Mouse (Mus musculus): ENCODE measurements at regions not wholly inside any gene's neighbourhood (a gene's known extent, or its start where the extent isn't known, plus 50 kb on each side); places are given as distances from the start of the nearest gene placed in this dataset.

DNA sequence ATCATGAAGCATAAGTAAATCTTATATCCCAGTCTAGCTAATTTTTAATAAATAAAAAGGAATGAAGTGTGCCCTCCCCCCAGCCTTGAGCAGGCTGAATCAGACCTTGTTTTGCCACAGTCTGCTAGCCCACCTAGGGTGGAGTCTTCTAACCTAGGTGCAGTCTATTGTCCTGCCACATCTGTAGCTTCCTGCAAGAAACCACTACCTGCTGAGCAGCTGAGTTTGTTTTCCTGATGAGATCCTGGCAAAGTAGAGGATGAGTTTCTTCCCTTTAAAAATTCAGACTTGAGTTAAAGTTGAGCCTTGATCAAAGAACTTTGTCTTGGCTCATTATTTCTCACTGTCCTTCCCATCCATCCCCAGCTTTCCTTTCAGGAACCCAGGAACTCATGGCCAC lies 105.9 kb downstream of the B3gnt5 start:
- H3K27ac ChIP-seq (ENCODE audit: insufficient read depth, low read length), result no peak overlapping the region
- TF ChIP-seq POLR2A (IDR thresholded peaks at IDR 0.05; ENCODE audit: low read depth, low read length) (no peak), CTCF (IDR thresholded peaks at IDR 0.05; ENCODE audit: extremely low read depth, insufficient read depth, insufficient read length, insufficient replicate concordance) (no peak)
- no peak overlapping the region for H3K4me3 ChIP-seq (ENCODE audit: extremely low read depth, insufficient read depth, insufficient read length)
- no peak for DNase-seq (ENCODE audit: low read depth in 1 of 2, low spot score in 2 of 2)
- H3K4me1 ChIP-seq (ENCODE audit: control insufficient read depth, insufficient read depth, insufficient read length), result no peaks in the 10 kb centered on the region
- H3K36me3 ChIP-seq (ENCODE audit: control insufficient read depth, insufficient read depth, low read length), result no peaks in the 10 kb centered on the region
- no peaks in the 10 kb centered on the region for H3K27me3 ChIP-seq (ENCODE audit: control insufficient read depth, insufficient read depth, low read length)

DNA sequence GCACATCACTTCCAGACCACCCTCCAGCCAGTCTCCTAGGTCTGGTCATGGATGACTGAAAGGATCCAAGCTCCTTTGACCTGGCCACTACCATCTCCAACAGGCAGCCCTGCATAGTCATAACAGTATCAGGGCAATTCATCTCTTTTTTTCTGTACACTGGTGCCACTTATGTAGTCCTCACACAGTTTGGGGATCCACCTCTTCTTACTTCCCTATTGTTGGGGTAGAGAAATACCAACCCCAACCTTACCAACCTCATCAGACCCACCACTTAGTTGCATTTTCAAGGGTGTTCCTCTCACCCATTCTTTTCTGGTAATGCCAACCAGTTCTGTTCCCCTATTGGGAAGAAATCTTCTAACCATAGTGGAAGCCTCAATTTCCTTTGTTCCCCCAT lies 109.4 kb downstream of the B3gnt5 start:
- no peak overlapping the region for H3K4me3 ChIP-seq (ENCODE audit: extremely low read depth, insufficient read depth, insufficient read length)
- TF ChIP-seq CTCF (IDR thresholded peaks at IDR 0.05; ENCODE audit: extremely low read depth, insufficient read depth, insufficient read length, insufficient replicate concordance) (no peak), POLR2A (IDR thresholded peaks at IDR 0.05; ENCODE audit: low read depth, low read length) (no peak)
- no peaks in the 10 kb centered on the region for H3K36me3 ChIP-seq (ENCODE audit: control insufficient read depth, insufficient read depth, low read length)
- H3K27ac ChIP-seq (ENCODE audit: insufficient read depth, low read length), result no peak overlapping the region
- no peak for DNase-seq (ENCODE audit: low read depth in 1 of 2, low spot score in 2 of 2)
- H3K4me1 ChIP-seq (ENCODE audit: control insufficient read depth, insufficient read depth, insufficient read length), result no peaks in the 10 kb centered on the region
- no peaks in the 10 kb centered on the region for H3K27me3 ChIP-seq (ENCODE audit: control insufficient read depth, insufficient read depth, low read length)

DNA sequence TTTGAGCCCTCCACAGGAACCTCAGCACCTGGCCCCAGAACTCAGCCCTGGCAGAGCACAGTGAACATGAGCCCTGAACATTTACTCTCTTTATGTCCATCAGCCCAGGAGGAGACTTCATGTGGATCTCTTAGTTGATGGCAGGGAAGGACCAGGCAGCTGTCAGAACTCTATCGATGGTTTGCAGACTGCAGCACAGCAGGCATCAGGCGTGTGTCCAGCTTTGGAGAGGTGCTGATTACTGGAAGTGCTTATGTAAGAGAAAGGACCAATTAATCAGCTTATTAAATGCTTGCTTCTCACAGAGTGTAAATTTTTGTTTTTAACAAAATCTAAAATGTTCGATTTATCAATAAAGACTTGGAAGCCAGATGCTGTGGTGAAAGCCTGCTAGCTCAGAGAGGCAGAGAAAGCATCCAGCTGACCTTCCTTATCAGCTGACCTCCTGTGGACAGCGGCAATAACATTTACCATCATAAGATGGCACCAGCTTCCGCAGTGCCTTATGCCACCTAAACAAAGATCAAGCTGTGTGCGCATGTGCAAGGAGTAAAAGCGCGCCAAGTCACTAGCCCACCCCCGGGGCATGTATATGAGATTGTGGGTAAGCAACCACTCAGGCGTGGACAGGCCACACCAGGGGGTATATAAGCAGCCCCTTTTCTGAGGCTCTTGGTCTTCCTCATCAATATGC lies 105.8 kb downstream of the Klhl6 start:
- H3K27ac ChIP-seq (ENCODE audit: insufficient read depth, low read length), result no peak overlapping the region
- no peak for DNase-seq (ENCODE audit: low read depth in 1 of 2, low spot score in 2 of 2)
- 89% methylated on average over 10 of the region's 10 CpGs for WGBS
- TF ChIP-seq POLR2A (IDR thresholded peaks at IDR 0.05; ENCODE audit: low read depth, low read length) (no peak), CTCF (IDR thresholded peaks at IDR 0.05; ENCODE audit: extremely low read depth, insufficient read depth, insufficient read length, insufficient replicate concordance) (no peak)
- H3K36me3 ChIP-seq (ENCODE audit: control insufficient read depth, insufficient read depth, low read length), result no peaks in the 10 kb centered on the region
- H3K27me3 ChIP-seq (ENCODE audit: control insufficient read depth, insufficient read depth, low read length), result no peaks in the 10 kb centered on the region
- no peak overlapping the region for H3K4me3 ChIP-seq (ENCODE audit: extremely low read depth, insufficient read depth, insufficient read length)
- no peaks in the 10 kb centered on the region for H3K4me1 ChIP-seq (ENCODE audit: control insufficient read depth, insufficient read depth, insufficient read length)

DNA sequence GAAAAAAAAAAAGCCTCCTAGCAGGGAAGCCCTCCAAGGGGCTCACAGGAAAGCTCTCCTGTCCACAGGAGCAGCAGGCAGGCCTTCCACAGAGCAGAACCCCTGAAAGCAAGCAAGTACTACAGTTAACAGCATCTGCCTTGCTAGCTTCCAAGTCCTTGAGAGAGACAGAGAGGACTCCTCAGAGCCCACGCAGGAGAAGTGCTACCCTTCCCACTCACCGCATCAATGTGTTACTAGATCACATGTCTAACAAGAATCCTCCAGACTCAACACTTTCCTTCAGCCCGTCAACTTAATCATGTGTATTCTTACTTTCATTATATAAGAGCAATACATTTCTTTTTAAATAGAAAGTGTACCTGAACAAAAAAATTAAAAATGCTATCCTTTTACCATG lies 99.9 kb downstream of the Klhl6 start:
- Histone ChIP-seq H3K27me3 (ENCODE audit: control insufficient read depth, insufficient read depth, low read length) (no peaks in the 10 kb centered on the region), H3K27ac (ENCODE audit: insufficient read depth, low read length) (no peak overlapping the region), H3K36me3 (ENCODE audit: control insufficient read depth, insufficient read depth, low read length) (no peaks in the 10 kb centered on the region), H3K4me1 (ENCODE audit: control insufficient read depth, insufficient read depth, insufficient read length) (no peaks in the 10 kb centered on the region), H3K4me3 (ENCODE audit: extremely low read depth, insufficient read depth, insufficient read length) (no peak overlapping the region)
- no peak for DNase-seq (ENCODE audit: low read depth in 1 of 2, low spot score in 2 of 2)
- WGBS, result 71% methylated on average over 3 of the region's 3 CpGs
- no peak for TF ChIP-seq POLR2A (IDR thresholded peaks at IDR 0.05; ENCODE audit: low read depth, low read length)
- no peak for TF ChIP-seq CTCF (IDR thresholded peaks at IDR 0.05; ENCODE audit: extremely low read depth, insufficient read depth, insufficient read length, insufficient replicate concordance)

DNA sequence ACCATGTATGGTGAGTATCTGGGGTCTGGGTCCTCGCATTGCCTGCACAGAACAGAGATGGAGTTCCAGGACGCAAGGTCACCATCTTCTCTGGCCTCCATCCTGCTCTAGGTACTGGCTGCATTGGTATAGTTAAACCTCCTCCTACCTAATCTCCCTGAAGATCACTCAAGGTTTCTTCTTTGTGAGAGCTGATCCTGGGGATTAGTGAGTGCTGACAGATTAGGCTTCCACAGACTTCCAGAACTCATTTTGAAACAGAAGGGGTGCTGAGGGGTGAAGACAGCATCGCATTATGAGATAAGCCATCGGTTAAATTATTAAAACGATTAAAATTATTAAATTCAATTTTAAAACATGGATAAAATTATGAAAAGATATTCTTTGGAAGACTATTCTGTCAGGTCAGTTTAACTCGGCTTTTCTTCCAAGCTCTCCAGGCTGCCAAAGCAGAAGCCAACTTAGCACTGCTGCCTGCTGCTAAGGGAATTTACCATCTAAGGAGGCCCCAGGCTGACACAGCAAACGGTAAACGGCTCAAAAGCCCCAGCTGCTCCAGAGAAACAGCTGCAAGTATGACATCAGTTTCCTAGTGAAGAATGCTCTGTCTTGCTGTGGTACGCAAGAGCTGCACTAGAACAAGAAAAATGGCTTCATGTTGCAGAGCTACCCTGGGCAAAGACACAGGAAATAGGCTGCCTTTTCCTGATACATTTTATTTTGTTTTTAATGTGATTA lies 98.9 kb downstream of the Klhl6 start:
- no peak for DNase-seq (ENCODE audit: low read depth in 1 of 2, low spot score in 2 of 2)
- WGBS, result 48% methylated on average over 9 of the region's 9 CpGs
- no peak overlapping the region for H3K4me3 ChIP-seq (ENCODE audit: extremely low read depth, insufficient read depth, insufficient read length)
- H3K36me3 ChIP-seq (ENCODE audit: control insufficient read depth, insufficient read depth, low read length), result no peaks in the 10 kb centered on the region
- no peaks in the 10 kb centered on the region for H3K27me3 ChIP-seq (ENCODE audit: control insufficient read depth, insufficient read depth, low read length)
- no peak overlapping the region for H3K27ac ChIP-seq (ENCODE audit: insufficient read depth, low read length)
- no peaks in the 10 kb centered on the region for H3K4me1 ChIP-seq (ENCODE audit: control insufficient read depth, insufficient read depth, insufficient read length)
- TF ChIP-seq POLR2A (IDR thresholded peaks at IDR 0.05; ENCODE audit: low read depth, low read length), result no peak
- TF ChIP-seq CTCF (IDR thresholded peaks at IDR 0.05; ENCODE audit: extremely low read depth, insufficient read depth, insufficient read length, insufficient replicate concordance), result no peak

DNA sequence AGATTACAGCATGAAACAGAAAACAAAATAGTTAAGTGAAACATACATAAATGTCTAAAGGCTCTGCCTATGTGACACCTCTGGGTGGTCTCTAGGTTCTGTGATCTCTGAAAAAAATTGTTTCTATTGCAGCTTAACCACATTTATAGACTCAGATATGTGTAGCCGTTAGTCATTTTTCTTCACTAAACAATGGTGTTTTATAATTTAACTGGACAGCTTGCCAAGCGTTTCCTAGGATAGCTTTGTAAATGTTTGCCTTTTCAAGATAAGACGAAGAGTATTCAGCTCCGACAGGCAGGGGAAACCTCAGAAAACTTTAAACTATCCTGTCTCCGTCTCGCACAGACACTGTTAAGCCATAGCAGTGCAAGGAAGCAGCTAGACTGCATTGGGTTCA lies 98.3 kb downstream of the Klhl6 start:
- Histone ChIP-seq H3K4me3 (ENCODE audit: extremely low read depth, insufficient read depth, insufficient read length) (no peak overlapping the region), H3K36me3 (ENCODE audit: control insufficient read depth, insufficient read depth, low read length) (no peaks in the 10 kb centered on the region), H3K27ac (ENCODE audit: insufficient read depth, low read length) (no peak overlapping the region), H3K27me3 (ENCODE audit: control insufficient read depth, insufficient read depth, low read length) (no peaks in the 10 kb centered on the region), H3K4me1 (ENCODE audit: control insufficient read depth, insufficient read depth, insufficient read length) (no peaks in the 10 kb centered on the region)
- no peak for DNase-seq (ENCODE audit: low read depth in 1 of 2, low spot score in 2 of 2)
- 51% methylated on average over 6 of the region's 6 CpGs for WGBS
- TF ChIP-seq CTCF (IDR thresholded peaks at IDR 0.05; ENCODE audit: extremely low read depth, insufficient read depth, insufficient read length, insufficient replicate concordance) (no peak), POLR2A (IDR thresholded peaks at IDR 0.05; ENCODE audit: low read depth, low read length) (no peak)

DNA sequence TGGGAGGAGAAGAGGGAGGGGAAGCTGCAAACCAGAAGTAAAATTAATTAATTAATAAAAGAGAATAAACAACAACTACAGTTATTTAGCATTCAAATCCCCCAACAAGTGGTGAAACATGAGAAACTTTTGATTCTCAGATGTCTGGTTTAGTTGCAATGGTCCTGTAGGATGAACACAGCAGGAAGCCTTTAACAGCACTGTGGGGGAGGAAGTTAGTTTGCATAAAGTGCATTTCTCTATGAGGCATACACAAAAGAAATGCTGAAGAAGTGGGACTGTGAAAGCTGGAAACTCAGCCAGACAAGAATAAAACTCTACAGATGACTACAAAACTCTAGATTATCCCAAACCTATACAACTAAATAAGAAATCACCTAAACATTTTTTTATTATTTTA lies 96.2 kb downstream of the Klhl6 start:
- Histone ChIP-seq H3K27ac (ENCODE audit: insufficient read depth, low read length) (no peak overlapping the region), H3K36me3 (ENCODE audit: control insufficient read depth, insufficient read depth, low read length) (no peaks in the 10 kb centered on the region), H3K4me3 (ENCODE audit: extremely low read depth, insufficient read depth, insufficient read length) (no peak overlapping the region), H3K4me1 (ENCODE audit: control insufficient read depth, insufficient read depth, insufficient read length) (no peaks in the 10 kb centered on the region), H3K27me3 (ENCODE audit: control insufficient read depth, insufficient read depth, low read length) (no peaks in the 10 kb centered on the region)
- no peak for TF ChIP-seq CTCF (IDR thresholded peaks at IDR 0.05; ENCODE audit: extremely low read depth, insufficient read depth, insufficient read length, insufficient replicate concordance)
- TF ChIP-seq POLR2A (IDR thresholded peaks at IDR 0.05; ENCODE audit: low read depth, low read length), result no peak
- DNase-seq (ENCODE audit: low read depth in 1 of 2, low spot score in 2 of 2), result no peak

Data from spleen, adult 2 months (tissue).